Mouse (Mus musculus) lung, adult 2 months (tissue): ENCODE results near the gene Apba3. TPM values are rescaled to one million over a fixed set of nuclear protein-coding genes. Genes with fewer than 3 reads are reported as not detected.
A peak's percentile ranks its signal among the peaks of the same experiment; 100 is the strongest.

Experiments
- DNase-seq: peaks from one replicate; pipeline ENCODE4 v3.0.0; 2022
- H3K4me1 ChIP-seq: fragments of 200-500 bp; 2 replicates; pipeline ENCODE4 v1.6.1; 2011; ENCODE audit warnings: low read length; ENCODE audit not compliant: control insufficient read depth, insufficient read depth
- H3K4me3 ChIP-seq: fragments of 200-500 bp; replicated peaks from 2 replicates; pipeline ENCODE3; 2011; ENCODE audit warnings: low read depth, mild to moderate bottlenecking, control low read depth, low read length; ENCODE audit errors: extremely low read depth
- CTCF ChIP-seq: fragments of 200-500 bp; IDR thresholded peaks from 2 replicates; pipeline ENCODE4 v1.5.1; 2011; ENCODE audit warnings: mild to moderate bottlenecking, low read length, control low read depth; ENCODE audit not compliant: insufficient read depth
- POLR2A ChIP-seq: fragments of 200-500 bp; IDR thresholded peaks from 2 replicates; pipeline ENCODE4 v1.6.1; 2011; ENCODE audit warnings: low read depth, mild to moderate bottlenecking, control low read depth, low read length, borderline replicate concordance; ENCODE audit errors: extremely low read depth
- WGBS: fragments of 180-500 bp; shearing (Covaris S2); methylation state at CpG from one replicate; pipeline ENCODE4 v1.1.7; 2018; 5-methylcytosine and 5-hydroxymethylcytosine counted together
- polyA plus RNA-seq: library from polyadenylated mRNA; depleted of rRNA; stranded (reverse); fragments of >200 nt; gene quantifications from 2 replicates; pipeline ENCODE4 v1.2.3, GENCODE M21; 2012

Apba3 gene
- polyA plus RNA-seq, 1 experiment: 86.4 TPM

GRCm38 (mm10) chr10:81302781-81303218 lies 36.0 kb downstream of the Apba3 start:
- Histone ChIP-seq H3K4me3 (no peak overlapping the region), H3K4me1 (peaks cover 43% of the 10 kb centered on the region)
- no peak for DNase-seq
- TF ChIP-seq POLR2A: no peak
- 17% methylated on average over 14 of the region's 14 CpGs for WGBS

- no peak for TF ChIP-seq CTCF
- no peak for TF ChIP-seq POLR2A
These were observed 36.5 kb downstream of the Apba3 start for GRCm38 (mm10) chr10:81303258-81303657.

GRCm38 (mm10) chr10:81303761-81304160 lies 37.0 kb downstream of the Apba3 start:
- TF ChIP-seq POLR2A (no peak), CTCF (no peak)
- Histone ChIP-seq H3K4me1 (peaks cover 38% of the 10 kb centered on the region), H3K4me3 (no peak overlapping the region)
- WGBS: 48% methylated on average over 7 of the region's 7 CpGs
- no peak for DNase-seq

More at GRCm38 (mm10) chr10:81303258-81303657, 36.5 kb downstream of the Apba3 start:
- H3K4me1 ChIP-seq: peaks cover 41% of the 10 kb centered on the region
- no peak for DNase-seq
- no peak overlapping the region for H3K4me3 ChIP-seq
- WGBS: 33% methylated on average over 10 of the region's 10 CpGs

GRCm38 (mm10) chr10:81304597-81305238 lies 38.0 kb downstream of the Apba3 start:
- WGBS: 23% methylated on average over 9 of the region's 9 CpGs
- Histone ChIP-seq H3K4me3 (no peak overlapping the region), H3K4me1 (peaks cover 32% of the 10 kb centered on the region)
- TF ChIP-seq POLR2A: no peak
- peak; percentile 94 for TF ChIP-seq CTCF
- peak; percentile 62 for DNase-seq

- TF ChIP-seq CTCF: no peak
- TF ChIP-seq POLR2A: no peak
- 91% methylated on average over 14 of the region's 14 CpGs for WGBS
These were observed 38.9 kb downstream of the Apba3 start for GRCm38 (mm10) chr10:81305663-81306062.

GRCm38 (mm10) chr10:81306173-81306668 lies 39.5 kb downstream of the Apba3 start:
- 81% methylated on average over 12 of the region's 12 CpGs for WGBS
- H3K4me1 ChIP-seq: peaks cover 25% of the 10 kb centered on the region
- H3K4me3 ChIP-seq: no peak overlapping the region
- no peak for DNase-seq
- no peak for TF ChIP-seq POLR2A
- TF ChIP-seq CTCF: no peak

More at GRCm38 (mm10) chr10:81305663-81306062, 38.9 kb downstream of the Apba3 start:
- Histone ChIP-seq H3K4me3 (no peak overlapping the region), H3K4me1 (peaks cover 28% of the 10 kb centered on the region)
- no peak for DNase-seq

- TF ChIP-seq POLR2A (no peak), CTCF (no peak)
- 89% methylated on average over 21 of the region's 21 CpGs for WGBS
- no peak for DNase-seq
- Histone ChIP-seq H3K4me1 (peaks cover 22% of the 10 kb centered on the region), H3K4me3 (no peak overlapping the region)
These were observed 40.3 kb downstream of the Apba3 start for GRCm38 (mm10) chr10:81306837-81307682.

- Histone ChIP-seq H3K4me1 (peaks cover 2% of the 10 kb centered on the region), H3K4me3 (no peak overlapping the region)
- 87% methylated on average over 5 of the region's 5 CpGs for WGBS
- TF ChIP-seq CTCF (no peak), POLR2A (no peak)
- no peak for DNase-seq
These were observed 42.8 kb downstream of the Apba3 start for GRCm38 (mm10) chr10:81309571-81309970.

- 88% methylated on average over 13 of the region's 13 CpGs for WGBS
- no peak for DNase-seq
- H3K4me3 ChIP-seq: no peak overlapping the region
- TF ChIP-seq POLR2A (no peak), CTCF (no peak)
- H3K4me1 ChIP-seq: 0 out of 2 replicates have a peak, but pooled peaks cover 2% of the 10 kb centered on the region
These were observed 46.8 kb downstream of the Apba3 start for GRCm38 (mm10) chr10:81313581-81313980.

GRCm38 (mm10) chr10:81314201-81314600 lies 47.4 kb downstream of the Apba3 start:
- DNase-seq: no peak
- no peak overlapping the region for H3K4me3 ChIP-seq
- TF ChIP-seq CTCF (no peak), POLR2A (no peak)
- 0 out of 2 replicates have a peak, but pooled peaks cover 2% of the 10 kb centered on the region for H3K4me1 ChIP-seq
- 78% methylated on average over 7 of the region's 7 CpGs for WGBS
